Mouse (Mus musculus) limb, embryonic 14.5 days (tissue): ENCODE data around the gene Dapk1. TPM values are rescaled to one million over a fixed set of nuclear protein-coding genes. Genes with fewer than 3 reads are reported as not detected.

Experiments used
- ATAC-seq: fragments of 200-750 bp; cut with Nextera tagmentation; 2 replicates; pipeline ENCODE4 v1.8.0; 2017; ENCODE audit warnings: low read depth, moderate number of reproducible peaks, moderate TSS enrichment; ENCODE audit not compliant: low FRiP score
- DNase-seq: peaks from one replicate; pipeline ENCODE4 v3.0.0-alpha.2; 2015; ENCODE audit warnings: low spot score
- H3K27ac ChIP-seq: fragments of 300-500 bp; sonication (generic); replicated peaks from 2 replicates; pipeline ENCODE4 v1.5.1; 2014; ENCODE audit warnings: low read depth, mild to moderate bottlenecking, low read length, moderate library complexity, mixed read lengths
- H3K27me3 ChIP-seq: fragments of 300-500 bp; sonication (generic); 2 replicates; pipeline ENCODE4 v1.6.1; 2014; ENCODE audit warnings: low read length, mixed read lengths; ENCODE audit not compliant: control insufficient read depth, insufficient read depth
- H3K36me3 ChIP-seq: fragments of 300-500 bp; sonication (generic); 2 replicates; pipeline ENCODE4 v1.6.1; 2014; ENCODE audit warnings: mild to moderate bottlenecking, low read length, moderate library complexity, mixed read lengths; ENCODE audit not compliant: control insufficient read depth, insufficient read depth
- H3K4me1 ChIP-seq: fragments of 300-500 bp; sonication (generic); 2 replicates; pipeline ENCODE4 v1.6.1; 2014; ENCODE audit warnings: antibody characterized with exemption, low read length, mixed read lengths; ENCODE audit not compliant: control insufficient read depth, insufficient read depth
- H3K4me2 ChIP-seq: fragments of 300-500 bp; sonication (generic); replicated peaks from 2 replicates; pipeline ENCODE4 v1.6.1; 2014; ENCODE audit warnings: low read depth, mild to moderate bottlenecking, low read length, moderate library complexity; ENCODE audit not compliant: severe bottlenecking
- H3K4me3 ChIP-seq: fragments of 300-500 bp; sonication (generic); replicated peaks from 2 replicates; pipeline ENCODE4 v1.5.1; 2014; ENCODE audit warnings: low read length
- H3K9ac ChIP-seq: fragments of 300-500 bp; sonication (generic); 2 replicates; pipeline ENCODE4 v1.6.1; 2014; ENCODE audit warnings: mild to moderate bottlenecking, low read depth, low read length, moderate library complexity; ENCODE audit not compliant: severe bottlenecking
- H3K9me3 ChIP-seq: fragments of 300-500 bp; sonication (generic); 2 replicates; pipeline ENCODE4 v1.6.1; 2016; ENCODE audit warnings: low read length; ENCODE audit not compliant: control insufficient read depth
- POLR2A ChIP-seq: fragments of 200-500 bp; IDR thresholded peaks from 2 replicates; pipeline ENCODE4 v1.8.0; 2012; ENCODE audit warnings: inconsistent platforms, mild to moderate bottlenecking, moderate library complexity, borderline replicate concordance; ENCODE audit not compliant: insufficient read depth, insufficient read length; ENCODE audit errors: extremely low read depth
- WGBS: fragments of 180-500 bp; shearing (Covaris S2); extraction: QIAGEN DNeasy Blood & Tissue Kit; methylation state at CpG from one replicate; pipeline ENCODE4 v1.1.7; 2014; 5-methylcytosine and 5-hydroxymethylcytosine counted together
- polyA plus RNA-seq, 2 experiments: library from polyadenylated mRNA; depleted of rRNA in 1 of 2; stranded (reverse) in 1 of 2; unstranded in 1 of 2; fragments of >200 nt; fragmentation: Nextera tagmentation in 1 of 2; extraction: Ambion mirVana in 1 of 2; gene quantifications; 2 replicates each; pipeline versions ENCODE4 v1.2.1 to v1.2.3; 2012 to 2014

The Dapk1 gene
- polyA plus RNA-seq, 2 experiments = 19.5 to 39.9 TPM

DNA sequence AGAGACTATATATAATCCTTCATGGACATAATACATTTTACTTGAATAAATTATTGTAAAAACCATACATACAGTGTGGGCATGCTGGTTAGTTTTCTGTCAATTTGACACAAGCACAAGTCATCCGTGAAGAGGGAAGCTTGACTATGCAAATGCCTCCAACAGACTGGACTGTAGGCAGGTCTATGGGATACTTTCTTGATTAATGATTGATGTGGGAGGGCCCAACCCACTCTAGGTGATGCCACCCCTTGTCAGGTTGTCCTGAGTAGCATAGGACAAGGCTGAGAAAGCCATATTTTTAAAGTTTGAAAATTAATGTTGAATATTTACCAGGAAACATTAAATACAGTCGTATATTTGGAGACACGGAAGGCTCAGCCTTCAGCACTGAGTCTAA is 178.8 kb downstream of the Dapk1 start:
- Histone ChIP-seq H3K4me2 (no peak overlapping the region), H3K9ac (no peak overlapping the region), H3K36me3 (no peaks in the 10 kb centered on the region), H3K27ac (no peak overlapping the region), H3K4me1 (no peaks in the 10 kb centered on the region), H3K4me3 (no peak overlapping the region), H3K9me3 (no peaks in the 10 kb centered on the region), H3K27me3 (no peaks in the 10 kb centered on the region)
- WGBS = 88% methylated on average over 3 of the region's 3 CpGs
- DNase-seq (no peak), ATAC-seq (no peak)
- TF ChIP-seq POLR2A = no peak

GRCm38 (mm10) chr13:60783301-60783700 is 181.6 kb downstream of the Dapk1 start:
- no peaks in the 10 kb centered on the region for H3K36me3 ChIP-seq
- no peaks in the 10 kb centered on the region for H3K4me1 ChIP-seq
- H3K27me3 ChIP-seq = no peaks in the 10 kb centered on the region
- ATAC-seq (no peak), DNase-seq (no peak)
- H3K4me3 ChIP-seq = no peak overlapping the region
- H3K27ac ChIP-seq = no peak overlapping the region
- H3K9me3 ChIP-seq = no peaks in the 10 kb centered on the region
- TF ChIP-seq POLR2A = no peak
- H3K9ac ChIP-seq = no peak overlapping the region
- H3K4me2 ChIP-seq = no peak overlapping the region
- WGBS = 88% methylated on average over 7 of the region's 7 CpGs

DNA sequence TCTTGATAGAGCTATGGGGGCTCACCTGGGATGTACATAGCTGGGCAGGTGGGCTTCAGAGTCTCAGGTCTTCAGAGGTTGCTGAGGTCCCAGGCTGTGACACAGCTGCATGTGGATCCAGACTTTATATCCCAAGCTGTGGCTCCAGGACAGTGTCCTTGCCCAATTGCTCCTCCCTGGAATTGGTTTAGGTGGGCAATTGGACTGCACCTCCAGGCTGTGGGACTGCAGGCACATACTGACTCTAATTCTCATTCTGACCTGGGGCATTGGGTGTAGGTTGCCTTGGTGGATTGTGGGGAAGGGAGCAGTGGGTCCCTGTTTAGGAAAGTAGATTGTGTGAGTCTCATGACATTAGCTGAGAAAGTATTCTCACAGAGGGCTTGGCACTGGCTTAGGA is 184.5 kb downstream of the Dapk1 start, which contains the start of gene BC051665:
Gene BC051665 (minus strand): TSS at position 101 of the 400 bp plus-strand sequence.
- TF ChIP-seq POLR2A = no peak
- H3K9me3 ChIP-seq = no peaks in the 10 kb centered on the region
- H3K9ac ChIP-seq = no peak within 1 kb of the TSS
- no peaks in the 10 kb centered on the region for H3K36me3 ChIP-seq
- no peaks in the 10 kb centered on the region for H3K4me1 ChIP-seq
- no peak within 1 kb of the TSS for H3K27ac ChIP-seq
- DNase-seq (no peak), ATAC-seq (no peak)
- no peak within 1 kb of the TSS for H3K4me3 ChIP-seq
- no peak within 1 kb of the TSS for H3K4me2 ChIP-seq
- no peaks in the 10 kb centered on the region for H3K27me3 ChIP-seq

DNA sequence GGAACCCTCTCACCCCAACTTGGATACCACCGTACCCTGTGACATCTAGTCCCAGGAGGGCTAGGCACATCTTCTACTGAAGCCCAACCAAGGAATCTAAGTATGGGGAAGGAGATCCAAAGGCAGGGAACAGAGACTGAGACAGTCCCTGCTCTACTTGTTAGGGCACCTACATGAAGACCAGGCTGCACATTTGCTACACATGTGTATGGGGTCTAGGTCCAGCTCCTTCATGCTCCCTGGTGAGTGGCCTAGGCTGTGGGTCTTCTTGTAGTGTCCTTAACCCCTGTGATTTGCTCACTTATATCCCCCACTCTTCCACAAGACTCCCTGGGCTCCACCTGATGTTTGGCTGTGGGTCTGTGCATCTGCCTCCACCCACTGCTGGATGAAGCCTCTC is 187.7 kb downstream of the Dapk1 start:
- TF ChIP-seq POLR2A = no peak
- WGBS = 85% methylated on average over 1 of the region's 1 CpGs
- no peaks in the 10 kb centered on the region for H3K4me1 ChIP-seq
- H3K36me3 ChIP-seq = no peaks in the 10 kb centered on the region
- ATAC-seq (no peak), DNase-seq (no peak)
- H3K4me3 ChIP-seq = no peak overlapping the region
- no peak overlapping the region for H3K27ac ChIP-seq
- H3K9ac ChIP-seq = no peak overlapping the region
- no peaks in the 10 kb centered on the region for H3K27me3 ChIP-seq
- no peak overlapping the region for H3K4me2 ChIP-seq
- H3K9me3 ChIP-seq = no peaks in the 10 kb centered on the region

GRCm38 (mm10) chr13:60802749-60803148 is 201.0 kb downstream of the Dapk1 start, which contains the start of gene Ctsll3:
Gene Ctsll3, minus strand, starts transcription at chr13:60802849.
- H3K9ac ChIP-seq = no peak within 1 kb of the TSS
- ATAC-seq (no peak), DNase-seq (no peak)
- H3K4me2 ChIP-seq = no peak within 1 kb of the TSS
- H3K9me3 ChIP-seq = no peaks in the 10 kb centered on the region
- no peak within 1 kb of the TSS for H3K27ac ChIP-seq
- no peak within 1 kb of the TSS for H3K4me3 ChIP-seq
- no peak for TF ChIP-seq POLR2A
- no peaks in the 10 kb centered on the region for H3K27me3 ChIP-seq
- no peaks in the 10 kb centered on the region for H3K4me1 ChIP-seq
- no peaks in the 10 kb centered on the region for H3K36me3 ChIP-seq
- WGBS = 80% methylated on average over 1 of the region's 1 CpGs

GRCm38 (mm10) chr13:60809690-60810089 is 207.9 kb downstream of the Dapk1 start:
- DNase-seq = no peak
- Histone ChIP-seq H3K9me3 (no peaks in the 10 kb centered on the region), H3K4me2 (no peak overlapping the region), H3K36me3 (no peaks in the 10 kb centered on the region), H3K4me1 (no peaks in the 10 kb centered on the region), H3K27ac (no peak overlapping the region), H3K9ac (no peak overlapping the region), H3K4me3 (no peak overlapping the region), H3K27me3 (no peaks in the 10 kb centered on the region)
- no peak for ATAC-seq
- TF ChIP-seq POLR2A = no peak
- WGBS = 72% methylated on average over 2 of the region's 2 CpGs
